Mouse (Mus musculus) thymus, postnatal 10 days (tissue): ENCODE measurements around the gene Serac1.
A peak's percentile ranks its signal among the peaks of the same experiment; 100 is the strongest.
"Not testable (repeated sequence)": the region's sequence is repeated elsewhere in the genome, so short reads cannot be mapped to it uniquely, and the experiment has no call there.

Source experiments
- DNase-seq, 2 experiments: peaks; one replicate each; pipeline ENCODE4 v3.0.0; 2021; ENCODE audit warnings: low spot score in 2 of 2

Gene Serac1

GRCm38 (mm10) chr17:6066021-6066420, 13.5 kb downstream of the Serac1 start:
- DNase-seq = no peak

GRCm38 (mm10) chr17:6063532-6063931, 16.0 kb downstream of the Serac1 start:
- no peak for DNase-seq

DNA sequence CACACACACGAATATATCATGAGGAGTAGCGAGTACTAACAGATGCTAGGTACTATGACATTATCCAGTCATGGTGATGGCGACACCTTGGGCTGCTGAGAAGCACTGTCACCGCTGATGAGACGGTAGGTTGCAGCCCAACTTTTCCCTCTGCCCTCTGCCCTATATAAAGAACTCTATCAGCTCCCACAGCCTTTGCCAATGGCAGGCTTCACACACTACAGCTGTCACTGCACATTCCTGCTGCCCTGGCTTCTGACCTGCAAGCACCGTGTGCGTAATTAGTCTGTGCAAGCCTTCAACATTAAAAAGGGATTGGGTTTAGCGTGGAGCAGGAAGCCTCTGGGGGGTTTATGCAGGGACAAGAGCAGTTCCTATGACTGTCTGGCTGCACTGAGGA, 16.7 kb downstream of the Serac1 start:
- DNase-seq = no peak

DNA sequence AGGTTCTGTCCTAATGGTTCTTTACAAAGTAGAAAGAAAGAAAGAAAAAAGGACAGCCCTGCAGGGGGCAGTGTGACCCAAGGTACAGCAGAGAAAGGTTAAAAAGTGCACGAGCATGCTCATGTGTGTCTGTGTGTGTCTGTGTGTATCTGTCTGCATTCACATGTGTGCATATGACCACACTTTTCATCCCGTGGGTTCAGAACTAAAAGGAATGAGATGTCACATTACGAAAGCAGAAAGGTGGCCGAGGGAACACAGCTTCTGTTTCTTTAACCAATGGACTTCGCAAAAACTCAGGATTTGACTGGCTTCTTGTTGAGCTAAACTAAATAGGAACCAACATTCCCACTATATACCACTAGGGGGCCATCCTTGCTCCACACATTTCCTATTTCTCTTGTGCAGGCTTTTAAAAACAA, 24.6 kb downstream of the Serac1 start:
- DNase-seq = peak; percentile 49 to 81

DNA sequence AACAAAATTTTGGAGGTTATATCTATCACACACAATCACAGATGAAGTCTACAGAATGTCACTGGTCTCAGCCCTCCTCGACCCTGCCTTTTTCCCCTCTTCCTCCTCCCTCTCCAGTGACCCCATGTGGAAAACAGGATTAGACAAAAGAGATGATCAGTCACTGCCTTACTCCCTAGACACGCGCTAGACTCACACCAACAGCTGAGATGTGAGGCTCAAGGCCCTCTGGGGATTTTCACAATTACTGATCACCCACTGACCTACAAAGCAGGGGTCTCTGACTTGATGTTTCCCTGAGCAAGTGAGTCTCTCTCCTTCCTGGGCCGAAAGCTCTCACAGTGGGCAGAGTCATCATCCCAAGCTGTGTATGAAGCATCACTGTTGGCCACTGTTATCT, 26.7 kb downstream of the Serac1 start:
- DNase-seq = no peak

DNA sequence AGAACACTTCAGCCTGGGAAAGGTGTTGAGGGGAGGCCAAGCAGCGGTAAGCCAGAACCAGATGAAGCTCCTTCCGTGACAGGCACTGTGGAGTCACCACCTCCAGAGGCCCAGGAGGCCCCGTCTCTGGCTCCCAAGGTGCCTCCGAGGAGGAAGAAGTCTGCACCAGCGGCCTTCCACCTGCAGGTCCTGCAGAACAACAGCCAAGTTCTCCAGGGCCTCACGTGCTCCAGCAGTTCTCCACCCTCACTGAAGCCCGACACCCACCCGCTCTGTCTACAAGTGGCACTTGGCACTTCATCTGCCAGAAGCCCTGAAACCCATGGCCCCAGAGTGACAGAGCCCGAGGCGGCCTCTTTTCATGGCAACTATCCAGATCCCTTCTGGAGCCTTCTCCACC, 42.0 kb downstream of the Serac1 start:
- no peak for DNase-seq

GRCm38 (mm10) chr17:6036872-6037271, 42.7 kb downstream of the Serac1 start:
- DNase-seq = no peak

DNA sequence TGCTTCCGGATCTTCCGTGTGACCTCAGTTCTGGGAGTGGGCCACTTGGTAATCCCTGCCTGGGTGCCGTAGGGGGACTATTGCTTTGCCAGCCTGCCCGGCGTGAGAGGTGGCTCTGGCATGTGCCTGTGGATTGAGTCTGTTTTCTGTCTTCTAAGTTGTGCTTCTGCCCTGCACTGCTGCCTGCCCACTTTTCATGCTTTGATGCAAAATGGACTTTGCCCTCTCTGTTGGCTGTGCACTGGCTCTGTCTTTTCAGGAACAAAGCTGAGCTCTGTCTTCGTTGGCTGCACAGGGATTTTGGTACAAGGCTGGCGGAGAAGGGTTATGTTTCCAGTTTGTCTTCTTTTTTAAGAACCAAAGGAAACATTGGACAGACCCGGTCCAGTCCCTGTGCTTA, 43.1 kb downstream of the Serac1 start:
- DNase-seq = no peak

DNA sequence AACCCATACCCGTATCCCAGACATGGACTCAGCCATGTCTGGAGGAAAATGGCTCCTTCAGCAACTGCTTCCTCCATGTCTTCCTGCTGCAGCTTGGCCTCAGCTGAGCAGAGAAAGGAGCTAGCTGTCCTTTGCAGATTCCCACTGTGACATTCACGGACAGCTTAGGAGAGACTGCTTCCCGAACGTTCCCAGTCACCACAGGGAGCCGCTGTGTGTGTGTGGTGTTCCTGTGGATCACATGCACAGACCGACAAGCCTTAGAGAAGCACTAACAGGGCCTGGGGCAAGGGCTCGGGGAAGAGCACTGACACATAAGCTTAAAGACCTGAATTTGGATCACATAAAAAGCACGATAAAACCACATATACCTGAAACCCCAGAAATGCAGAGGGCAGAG, 43.9 kb downstream of the Serac1 start:
- no peak for DNase-seq

DNA sequence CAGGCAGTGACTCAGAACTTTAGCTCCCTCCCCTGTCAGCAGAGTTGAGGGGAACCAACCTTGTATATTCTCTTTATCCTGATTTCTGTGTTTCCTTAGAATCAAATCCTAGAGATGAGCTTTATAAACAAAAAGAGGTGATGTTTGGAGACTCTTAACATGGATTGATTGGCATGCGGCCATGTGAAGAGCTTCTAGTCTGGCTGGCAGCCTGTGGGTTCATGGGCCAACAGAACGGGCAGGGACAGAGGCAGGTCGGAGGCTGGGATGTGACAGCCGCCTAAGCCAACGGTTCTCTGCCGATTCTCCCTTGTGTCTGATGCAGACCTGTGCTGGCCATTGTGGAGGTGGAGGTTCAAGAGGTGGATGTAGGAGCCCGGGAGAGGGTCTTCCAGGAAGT, 53.7 kb downstream of the Serac1 start:
- no peak for DNase-seq

DNA sequence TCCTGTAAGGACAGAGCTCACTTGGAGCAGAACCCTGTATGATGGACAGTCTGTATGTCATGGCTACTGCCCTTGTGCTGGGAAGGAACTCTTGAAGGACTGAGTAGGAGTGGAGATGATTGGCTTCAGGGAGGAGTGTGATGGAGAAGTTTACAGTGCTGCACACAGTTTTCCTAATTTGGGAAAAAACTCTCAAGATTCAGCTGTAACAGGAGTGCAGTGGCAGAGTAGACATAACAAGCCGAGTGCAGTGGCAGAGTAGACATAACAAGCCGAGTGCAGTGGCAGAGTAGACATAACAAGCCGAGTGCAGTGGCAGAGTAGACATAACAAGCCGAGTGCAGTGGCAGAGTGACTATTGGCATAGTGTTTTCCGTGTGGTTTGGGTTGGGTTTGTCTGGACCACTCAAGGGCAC, 58.2 kb downstream of the Serac1 start:
- DNase-seq = not testable (repeated sequence)

GRCm38 (mm10) chr17:6020636-6021035, 58.9 kb downstream of the Serac1 start:
- no peak for DNase-seq

- DNase-seq = peak in 1 of 2 experiments; percentile 37
These were observed 59.8 kb downstream of the Serac1 start for GRCm38 (mm10) chr17:6019776-6020175.

GRCm38 (mm10) chr17:6018348-6018747, 61.2 kb downstream of the Serac1 start:
- no peak for DNase-seq

DNA sequence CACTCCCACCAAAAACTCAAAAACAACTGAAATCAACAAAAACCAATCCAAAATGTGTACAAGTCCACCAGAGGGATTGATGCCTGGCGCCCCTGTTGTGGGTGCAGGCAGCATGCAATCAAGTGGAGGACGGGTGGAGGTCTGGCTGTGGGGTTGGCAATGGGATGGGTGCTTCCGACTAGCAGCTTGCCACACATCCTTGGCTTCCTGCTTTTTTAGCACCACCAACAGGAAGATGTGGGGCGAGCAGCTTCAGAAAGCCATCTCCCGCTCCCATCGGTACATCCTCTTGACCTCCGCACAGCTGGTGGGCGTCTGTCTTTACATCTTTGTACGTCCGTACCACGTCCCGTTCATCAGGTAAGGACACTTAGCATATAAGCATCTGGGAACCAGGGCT, 62.3 kb downstream of the Serac1 start:
- DNase-seq = no peak

DNA sequence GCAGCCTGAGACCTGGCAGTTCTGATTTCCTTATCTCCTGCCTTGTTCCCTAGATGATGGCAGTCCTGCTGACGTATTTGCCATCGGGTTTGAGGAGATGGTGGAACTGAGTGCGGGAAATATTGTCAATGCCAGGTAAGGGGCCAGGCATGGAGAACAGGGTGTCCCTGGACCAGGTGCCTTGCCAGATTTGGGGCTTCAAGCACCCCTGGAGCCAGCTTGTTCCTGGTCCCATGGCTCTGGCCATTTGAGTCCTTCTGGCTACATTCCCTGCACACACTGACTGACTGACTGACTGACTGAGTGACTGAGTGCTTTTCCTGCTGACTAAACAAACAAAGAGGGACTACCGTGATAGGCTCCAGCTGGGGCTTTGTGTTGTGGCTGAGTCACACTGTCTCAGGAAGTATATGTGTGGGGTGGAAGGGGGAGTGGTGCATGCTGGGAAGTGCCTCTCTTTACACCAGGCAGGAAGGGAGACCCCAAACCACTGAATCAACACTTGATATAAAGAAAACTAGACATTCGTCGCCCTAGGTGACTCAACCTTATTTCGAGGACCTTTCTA, 63.2 kb downstream of the Serac1 start:
- peak; percentile 79 to 81 for DNase-seq

GRCm38 (mm10) chr17:6014985-6015384, 64.6 kb downstream of the Serac1 start:
- DNase-seq = no peak

- no peak for DNase-seq
These were observed 66.5 kb downstream of the Serac1 start for GRCm38 (mm10) chr17:6013079-6013478.

- no peak for DNase-seq
These were observed 69.9 kb downstream of the Serac1 start for GRCm38 (mm10) chr17:6009606-6010005.

DNA sequence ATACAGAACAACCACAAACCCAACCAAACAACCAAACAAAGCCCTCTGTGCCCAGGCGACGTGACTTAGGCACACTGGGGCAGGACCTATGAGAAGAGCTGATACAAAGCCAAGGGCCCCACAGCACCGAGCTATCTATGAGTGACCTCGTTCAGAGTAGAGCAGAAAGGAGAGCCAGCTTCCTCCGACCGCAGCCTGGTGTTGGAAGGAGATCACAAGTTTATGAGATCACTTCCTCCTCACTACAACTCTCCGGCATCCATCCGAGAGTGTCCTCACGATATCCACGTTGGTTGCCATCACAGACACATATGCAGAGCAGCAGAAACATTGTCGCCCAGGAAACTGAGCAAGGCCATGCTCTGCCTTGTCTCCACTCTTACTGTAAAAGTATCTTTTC, 71.0 kb downstream of the Serac1 start:
- no peak for DNase-seq

GRCm38 (mm10) chr17:6007902-6008301, 71.6 kb downstream of the Serac1 start:
- no peak for DNase-seq

- no peak for DNase-seq
These were observed 72.3 kb downstream of the Serac1 start for GRCm38 (mm10) chr17:6007101-6007780.

DNA sequence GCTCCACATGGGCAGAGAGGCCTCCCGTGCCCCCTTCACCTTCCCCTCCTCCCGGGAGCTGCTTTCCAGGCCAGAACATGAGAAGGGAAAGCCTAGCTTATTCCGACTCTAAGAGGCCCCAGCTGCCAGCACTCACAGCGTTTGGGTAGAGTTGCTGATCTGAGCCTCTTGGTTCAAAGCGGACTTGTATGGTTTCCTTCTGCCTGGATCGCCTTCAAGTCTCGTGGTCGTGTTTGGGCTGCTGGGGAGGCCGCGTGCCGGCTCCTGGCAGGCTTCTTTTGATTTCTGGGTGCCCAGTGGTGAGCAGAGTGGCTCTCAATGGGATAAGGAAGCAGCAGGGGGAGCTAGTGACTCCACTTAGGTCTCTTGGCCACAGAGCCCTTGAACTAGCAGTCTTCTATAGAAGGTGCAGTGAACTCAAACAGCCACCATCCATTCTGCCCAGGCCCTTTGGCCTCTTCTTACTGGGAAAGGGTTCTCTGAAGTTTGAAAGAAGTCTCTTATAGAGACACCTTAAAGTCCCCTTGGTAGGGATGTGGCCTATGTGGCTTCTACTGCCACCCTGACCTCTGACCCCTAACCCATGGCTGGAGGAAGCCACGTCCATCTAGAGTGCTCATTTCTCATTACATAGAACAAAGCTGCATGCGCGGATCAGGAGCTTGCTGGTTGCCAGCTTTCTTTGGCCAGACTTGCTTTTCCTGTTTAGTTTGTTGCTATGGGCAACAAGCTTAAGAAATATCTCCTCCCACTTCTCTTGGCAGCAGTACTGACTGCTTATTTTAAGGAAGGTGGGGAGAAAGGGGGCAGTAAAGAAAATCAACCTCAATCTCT, 73.7 kb downstream of the Serac1 start:
- DNase-seq = peak in 1 of 2 experiments; percentile 32
